Mouse (Mus musculus) cortical plate, adult 2 months (tissue): ENCODE results near the gene Tnnc1. TPM values are rescaled to one million over a fixed set of nuclear protein-coding genes. Genes with fewer than 3 reads are reported as not detected.

Source experiments
- H3K27ac ChIP-seq: fragments of 200-500 bp; 2 replicates; pipeline ENCODE4 v1.5.1; 2012; ENCODE audit warnings: low read length, control low read depth, inconsistent platforms; ENCODE audit not compliant: insufficient read depth
- H3K4me1 ChIP-seq: fragments of 200-500 bp; 2 replicates; pipeline ENCODE4 v1.6.1; 2011; ENCODE audit warnings: low read length; ENCODE audit not compliant: control insufficient read depth, insufficient read depth
- H3K4me3 ChIP-seq: fragments of 200-500 bp; 2 replicates; pipeline ENCODE4 v1.5.1; 2011; ENCODE audit warnings: mild to moderate bottlenecking, low read length, control low read depth; ENCODE audit not compliant: insufficient read depth
- CTCF ChIP-seq: fragments of 200-500 bp; IDR thresholded peaks from 2 replicates; pipeline ENCODE4 v1.5.1; 2011; ENCODE audit warnings: mild to moderate bottlenecking, control low read depth, low read length; ENCODE audit not compliant: insufficient read depth; ENCODE audit errors: extremely low read depth
- POLR2A ChIP-seq: fragments of 200-500 bp; IDR thresholded peaks from 2 replicates; pipeline ENCODE4 v1.6.1; 2011; ENCODE audit warnings: mild to moderate bottlenecking, low read length, control low read depth; ENCODE audit not compliant: insufficient read depth; ENCODE audit errors: extremely low read depth
- polyA plus RNA-seq: library from polyadenylated mRNA; depleted of rRNA; stranded (reverse); fragments of >200 nt; gene quantifications from 2 replicates; pipeline ENCODE4 v1.2.3, GENCODE M21; 2012

The Tnnc1 gene
- polyA plus RNA-seq, 1 experiment = 50.1 TPM

- no peaks in the 10 kb centered on the region for H3K4me1 ChIP-seq
- H3K4me3 ChIP-seq = no peak overlapping the region
- H3K27ac ChIP-seq = 0 out of 2 replicates have a peak overlapping the region, but pooled peaks have one; percentile 33
- TF ChIP-seq POLR2A (no peak), CTCF (no peak)
These were observed 20.1 kb downstream of the Tnnc1 start for GRCm38 (mm10) chr14:31228234-31228633.

GRCm38 (mm10) chr14:31230442-31230841 lies 22.3 kb downstream of the Tnnc1 start:
- TF ChIP-seq CTCF (no peak), POLR2A (no peak)
- no peak overlapping the region for H3K27ac ChIP-seq

GRCm38 (mm10) chr14:31232404-31233069 lies 24.4 kb downstream of the Tnnc1 start:
- no peak overlapping the region for H3K4me3 ChIP-seq
- TF ChIP-seq CTCF = no peak
- TF ChIP-seq POLR2A = no peak
- 0 out of 2 replicates have a peak overlapping the region, but pooled peaks have one; percentile 44 for H3K27ac ChIP-seq
- no peaks in the 10 kb centered on the region for H3K4me1 ChIP-seq

More at GRCm38 (mm10) chr14:31230442-31230841, 22.3 kb downstream of the Tnnc1 start:
- Histone ChIP-seq H3K4me3 (no peak overlapping the region), H3K4me1 (no peaks in the 10 kb centered on the region)

GRCm38 (mm10) chr14:31233070-31233995 lies 25.2 kb downstream of the Tnnc1 start:
- no peaks in the 10 kb centered on the region for H3K4me1 ChIP-seq
- TF ChIP-seq POLR2A (no peak), CTCF (no peak)
- H3K27ac ChIP-seq = no peak overlapping the region
- H3K4me3 ChIP-seq = no peak overlapping the region

GRCm38 (mm10) chr14:31233996-31234591 lies 26.0 kb downstream of the Tnnc1 start:
- Histone ChIP-seq H3K4me1 (no peaks in the 10 kb centered on the region), H3K27ac (no peak overlapping the region), H3K4me3 (no peak overlapping the region)
- TF ChIP-seq POLR2A (no peak), CTCF (peak; percentile 89)

- TF ChIP-seq POLR2A (no peak), CTCF (no peak)
- Histone ChIP-seq H3K4me3 (no peak overlapping the region), H3K4me1 (no peaks in the 10 kb centered on the region), H3K27ac (no peak overlapping the region)
These were observed 29.2 kb downstream of the Tnnc1 start for GRCm38 (mm10) chr14:31237101-31237882.

GRCm38 (mm10) chr14:31240528-31240927 lies 32.4 kb downstream of the Tnnc1 start:
- Histone ChIP-seq H3K4me3 (no peak overlapping the region), H3K4me1 (no peaks in the 10 kb centered on the region), H3K27ac (no peak overlapping the region)
- TF ChIP-seq POLR2A (no peak), CTCF (no peak)

GRCm38 (mm10) chr14:31244777-31245176 lies 36.7 kb downstream of the Tnnc1 start:
- H3K4me1 ChIP-seq = no peaks in the 10 kb centered on the region
- no peak overlapping the region for H3K27ac ChIP-seq
- no peak overlapping the region for H3K4me3 ChIP-seq
- no peak for TF ChIP-seq POLR2A
- TF ChIP-seq CTCF = no peak

GRCm38 (mm10) chr14:31245946-31246345 lies 37.8 kb downstream of the Tnnc1 start:
- TF ChIP-seq POLR2A (no peak), CTCF (no peak)
- H3K27ac ChIP-seq = no peak overlapping the region
- H3K4me3 ChIP-seq = no peak overlapping the region
- H3K4me1 ChIP-seq = no peaks in the 10 kb centered on the region; the same call in 1 of the 2 replicates
